Mouse (Mus musculus) embryo, embryonic 10 days (tissue): ENCODE data around the gene Dazap1.
A peak's percentile ranks its signal among the peaks of the same experiment; 100 is the strongest.
"Not testable (repeated sequence)": the region's sequence is repeated elsewhere in the genome, so short reads cannot be mapped to it uniquely, and the experiment has no call there.

Experiments used
- DNase-seq: peaks from one replicate; pipeline ENCODE4 v3.0.0-alpha.2; 2015; ENCODE audit warnings: low spot score

The Dazap1 gene

DNA sequence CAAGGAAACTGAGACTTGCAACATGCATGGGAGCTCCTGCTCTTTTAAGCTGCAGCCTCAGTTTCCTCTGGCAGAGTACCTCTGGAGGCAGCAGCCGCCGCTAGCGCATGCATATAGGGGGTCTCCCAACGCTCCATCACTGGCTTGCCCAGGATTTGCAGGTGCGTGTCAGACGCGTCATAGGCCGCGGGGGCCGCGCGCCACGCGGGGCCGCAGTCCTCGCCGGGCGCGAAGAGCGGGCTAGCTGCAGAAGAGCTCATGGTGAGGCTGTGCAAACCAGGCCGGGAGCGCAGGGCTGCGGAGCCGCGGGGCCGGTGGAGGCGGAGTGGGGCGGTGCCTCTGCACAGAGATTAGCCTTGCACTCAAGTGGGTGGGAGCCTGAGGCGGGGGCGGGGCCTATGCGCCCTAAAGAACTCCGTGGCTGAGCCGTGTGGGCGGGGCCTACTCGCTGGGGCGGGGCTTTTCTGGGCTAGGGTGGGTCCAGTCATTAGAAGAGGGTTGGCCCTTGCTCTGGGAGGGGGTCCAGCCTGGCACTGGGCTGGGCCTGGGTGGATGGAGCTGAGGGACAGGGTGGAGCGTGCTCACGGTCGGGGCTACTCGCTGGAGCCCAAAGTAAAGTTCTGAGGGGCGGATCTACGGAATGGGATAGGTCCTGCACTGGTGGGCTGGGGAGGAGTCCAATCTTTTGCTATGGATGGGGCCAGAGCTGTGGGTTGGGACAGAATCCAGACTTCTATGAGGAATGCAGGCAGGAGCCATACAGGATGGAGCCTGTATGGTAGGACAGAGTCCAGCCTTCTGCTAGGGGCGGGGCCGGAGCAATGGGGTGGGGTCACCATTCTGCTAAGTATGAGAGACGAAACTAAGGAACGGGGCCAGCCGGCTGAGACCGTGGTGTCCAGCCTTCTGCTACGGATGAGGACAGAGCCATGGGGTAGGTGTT lies at the start of gene Dazap1, which contains the start of gene Gamt:
TSS of gene Dazap1 (plus strand) at position 845 of the 943 bp plus-strand sequence.
TSS of gene Gamt (minus strand) at position 371 of the 943 bp plus-strand sequence.
- DNase-seq = peak; percentile 91

DNA sequence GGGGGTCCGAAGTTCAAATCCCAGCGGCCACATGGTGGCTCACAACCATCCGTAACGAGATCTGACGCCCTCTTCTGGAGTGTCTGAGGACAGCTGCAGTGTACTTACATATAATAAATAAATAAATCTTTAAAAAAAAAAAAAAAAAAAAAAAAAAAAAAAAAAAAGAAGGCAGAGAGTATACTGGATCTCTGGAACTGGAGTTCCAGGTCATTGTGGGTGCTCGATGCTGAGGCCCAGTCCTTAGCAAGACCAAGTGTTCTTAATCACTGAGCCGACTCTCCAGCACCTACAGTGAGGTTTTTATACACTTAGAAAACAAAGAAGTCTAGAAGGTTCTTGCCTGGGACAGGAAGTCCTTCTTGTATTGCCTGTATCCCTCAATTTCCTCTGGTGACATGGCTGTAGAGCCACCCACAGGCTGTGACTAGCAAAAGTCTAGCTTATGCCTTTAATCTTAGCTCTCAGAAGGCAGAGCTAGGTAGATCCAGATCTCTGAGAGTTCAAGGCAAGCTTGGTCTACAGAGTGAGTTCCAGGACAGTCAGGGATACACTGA lies 49.7 kb upstream of the Dazap1 start:
- not testable (repeated sequence) for DNase-seq

DNA sequence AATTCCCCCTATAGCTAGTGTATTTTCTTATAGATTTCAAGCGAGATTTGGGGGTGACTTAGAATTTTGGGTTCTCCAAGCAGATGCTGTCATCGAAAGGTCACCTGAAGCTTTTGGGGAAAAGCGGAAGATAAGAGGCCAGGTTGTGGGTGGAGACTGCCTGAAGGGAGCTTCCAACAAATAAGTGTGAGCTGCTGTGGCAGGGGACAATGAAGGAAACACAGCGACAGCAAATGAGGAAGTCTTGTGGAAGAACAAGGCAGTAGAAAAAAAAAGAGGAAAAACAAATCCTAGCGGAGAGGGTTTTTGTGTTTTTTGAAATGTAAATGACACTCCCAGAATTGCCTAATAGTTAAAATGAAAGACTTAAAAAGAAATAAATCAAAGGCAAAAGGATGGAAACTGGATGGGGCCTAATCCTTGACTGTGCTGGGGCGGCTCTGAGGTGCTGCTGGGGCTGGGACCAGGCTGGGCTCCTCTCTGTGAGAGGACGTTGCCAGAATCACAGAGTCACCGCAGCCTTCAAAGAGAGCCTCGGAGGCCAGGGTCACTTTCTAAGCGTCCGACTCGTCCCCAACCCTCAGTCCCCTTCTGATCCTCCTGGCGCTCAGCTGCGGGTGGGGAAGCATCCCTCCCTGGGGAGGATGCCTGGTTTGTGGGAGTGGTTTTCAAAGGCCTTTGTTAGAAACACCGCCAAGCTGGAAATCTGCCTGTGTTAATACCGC lies 46.1 kb upstream of the Dazap1 start:
- no peak for DNase-seq

DNA sequence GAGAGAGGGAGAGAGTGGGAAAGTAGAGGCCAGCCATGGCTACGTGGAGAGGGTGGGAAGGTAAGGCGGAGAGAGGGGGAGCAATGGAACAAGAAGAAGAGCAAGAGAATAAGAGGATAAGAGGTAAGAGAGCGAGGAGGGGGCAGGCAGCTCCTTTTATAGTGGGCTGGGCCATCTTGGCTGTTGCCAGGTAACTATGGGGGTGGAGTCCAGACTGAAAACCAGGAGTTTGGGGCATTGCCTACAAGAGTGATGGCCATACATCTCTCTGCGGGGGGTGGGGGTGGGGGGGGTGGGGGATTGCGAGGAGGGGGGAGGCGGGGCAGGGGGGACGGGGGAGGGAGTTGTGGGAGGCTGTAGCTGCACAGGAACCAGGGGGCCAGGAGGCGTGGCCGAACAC lies 40.6 kb upstream of the Dazap1 start:
- no peak for DNase-seq

DNA sequence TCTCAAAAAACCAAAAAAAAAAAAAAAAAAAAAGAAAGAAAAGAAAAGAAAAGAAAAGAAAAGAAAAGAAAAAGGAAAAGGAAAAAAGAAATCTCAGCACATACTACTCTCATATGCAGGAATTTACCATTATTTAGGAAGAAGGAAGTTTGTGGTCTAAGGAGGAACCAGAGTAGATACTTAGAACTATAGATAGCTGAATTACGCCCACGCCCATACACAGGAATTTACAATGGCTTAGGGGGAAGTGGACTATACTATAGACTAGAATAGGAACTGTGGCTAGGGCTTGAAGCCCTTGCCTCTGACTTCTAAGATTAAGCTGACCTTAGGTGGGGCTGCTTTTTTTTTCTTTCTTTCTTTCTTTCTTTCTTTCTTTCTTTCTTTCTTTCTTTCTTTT lies 38.1 kb upstream of the Dazap1 start:
- DNase-seq = not testable (repeated sequence)

DNA sequence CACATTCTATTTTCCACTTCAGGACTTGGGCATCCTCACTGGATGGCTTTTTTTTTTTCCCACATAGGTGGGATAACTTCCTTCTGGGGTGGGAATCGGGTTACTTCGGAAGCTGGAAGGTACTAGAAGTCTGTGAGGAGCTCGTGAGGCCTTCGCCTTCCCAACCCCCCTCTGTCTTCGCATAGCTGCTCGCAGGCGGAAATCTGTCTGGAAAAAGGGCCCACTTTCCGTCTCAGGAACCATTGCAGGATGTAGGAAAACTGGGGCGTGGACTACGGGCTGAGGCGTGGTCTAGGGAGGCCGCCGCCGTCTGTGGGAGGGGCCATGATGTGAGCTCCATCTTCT lies 35.2 kb upstream of the Dazap1 start:
- no peak for DNase-seq

DNA sequence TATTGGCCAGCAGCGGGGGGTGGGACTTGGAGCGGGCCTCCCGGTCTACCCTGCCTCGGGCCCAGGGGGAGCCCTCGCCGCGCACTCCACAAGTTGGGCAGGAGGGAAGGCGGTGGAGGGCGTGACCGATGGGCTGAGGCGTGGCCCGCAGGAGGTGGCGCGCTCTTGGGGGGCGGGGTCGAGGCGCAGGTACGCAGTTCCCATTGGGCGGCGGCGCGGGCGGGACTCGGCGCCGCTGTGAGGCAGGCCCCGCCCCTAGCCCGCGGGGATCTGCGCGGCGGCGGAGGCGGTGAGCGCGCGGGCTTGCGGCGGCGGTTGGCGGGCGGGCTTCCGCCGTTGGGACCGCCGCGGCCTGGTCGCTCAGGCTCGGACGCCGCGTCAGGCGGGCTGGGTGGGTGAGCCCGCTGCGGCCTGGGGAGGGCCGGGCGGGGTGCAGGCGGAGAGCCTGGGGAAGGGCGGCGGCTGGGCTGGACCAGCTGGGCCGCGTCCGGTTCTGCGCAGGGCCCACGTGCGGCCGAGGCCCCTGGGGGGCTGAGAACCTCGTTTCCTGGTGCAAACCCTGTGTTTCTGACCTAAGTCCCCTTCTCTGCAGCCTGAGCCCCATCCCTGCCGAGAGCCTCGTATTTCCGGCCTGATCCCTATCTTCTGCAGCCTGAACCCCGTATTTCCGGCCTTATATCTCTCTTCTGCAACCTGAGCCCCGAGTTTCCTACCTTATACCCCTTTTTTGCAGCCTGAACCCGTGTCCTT lies 34.7 kb upstream of the Dazap1 start, which contains the start of gene Mum1:
TSS of gene Mum1 (plus strand) at position 19 of the 750 bp plus-strand sequence.
- peak; percentile 99 for DNase-seq

DNA sequence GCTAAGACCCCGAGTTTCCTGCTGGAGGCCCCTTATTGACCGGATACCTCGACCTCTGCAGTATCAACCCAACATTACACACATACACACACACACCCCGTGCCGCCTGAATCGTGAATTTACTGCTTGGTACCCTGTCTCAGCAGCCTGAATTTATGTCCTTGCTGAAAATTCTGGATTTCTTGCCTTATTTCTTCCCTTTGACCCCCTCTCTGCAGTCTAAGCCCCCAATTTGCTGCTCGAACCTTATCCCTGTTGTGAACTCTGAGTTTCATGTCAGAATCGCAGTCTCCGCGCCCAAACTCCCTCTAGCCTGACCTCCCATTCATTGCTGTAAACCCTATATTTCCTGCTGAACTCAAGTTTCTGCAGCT lies 34.1 kb upstream of the Dazap1 start:
- DNase-seq = no peak

DNA sequence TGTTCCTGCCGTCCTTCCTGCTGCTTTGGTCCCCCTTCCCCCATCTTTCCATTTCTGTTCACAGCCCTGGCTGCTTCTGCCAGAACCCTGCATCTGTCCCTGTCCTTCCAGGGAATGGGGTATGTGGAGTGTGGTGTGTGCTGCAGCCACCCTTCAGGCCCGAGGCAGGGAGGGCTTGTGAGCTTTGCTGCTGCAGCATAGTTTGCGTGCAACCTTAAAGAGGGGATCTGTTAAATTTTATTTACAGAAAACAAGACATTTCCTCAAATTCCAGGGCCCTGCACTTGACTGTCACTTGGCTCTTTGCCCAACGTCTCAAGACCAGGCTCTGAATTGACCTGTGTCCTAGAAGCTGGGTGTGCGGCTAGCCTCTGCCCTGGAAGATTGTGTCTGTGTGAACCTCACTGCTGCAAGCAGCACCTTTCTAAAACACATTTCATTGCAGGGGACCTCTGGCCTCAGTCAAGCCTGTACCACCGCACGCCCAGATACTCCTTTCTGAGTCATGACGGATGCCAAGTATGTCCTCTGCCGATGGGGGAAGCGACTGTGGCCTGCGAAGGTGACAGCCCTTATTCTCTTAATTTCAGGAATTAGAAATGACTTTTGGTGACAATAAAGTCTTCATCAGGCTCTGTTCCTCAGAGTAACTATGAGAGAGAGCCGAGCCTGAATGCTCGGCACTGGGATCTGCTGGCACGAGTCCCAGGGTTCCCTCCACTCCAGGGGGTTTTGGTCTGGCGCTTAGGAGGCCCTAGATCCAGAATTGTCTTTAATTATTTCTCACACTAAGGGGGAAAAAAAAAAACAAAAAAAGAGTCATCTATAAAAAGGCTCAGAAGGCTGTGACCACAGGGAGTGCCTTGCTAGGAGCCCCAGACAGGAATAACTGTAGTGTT lies 33.2 kb upstream of the Dazap1 start:
- no peak for DNase-seq

DNA sequence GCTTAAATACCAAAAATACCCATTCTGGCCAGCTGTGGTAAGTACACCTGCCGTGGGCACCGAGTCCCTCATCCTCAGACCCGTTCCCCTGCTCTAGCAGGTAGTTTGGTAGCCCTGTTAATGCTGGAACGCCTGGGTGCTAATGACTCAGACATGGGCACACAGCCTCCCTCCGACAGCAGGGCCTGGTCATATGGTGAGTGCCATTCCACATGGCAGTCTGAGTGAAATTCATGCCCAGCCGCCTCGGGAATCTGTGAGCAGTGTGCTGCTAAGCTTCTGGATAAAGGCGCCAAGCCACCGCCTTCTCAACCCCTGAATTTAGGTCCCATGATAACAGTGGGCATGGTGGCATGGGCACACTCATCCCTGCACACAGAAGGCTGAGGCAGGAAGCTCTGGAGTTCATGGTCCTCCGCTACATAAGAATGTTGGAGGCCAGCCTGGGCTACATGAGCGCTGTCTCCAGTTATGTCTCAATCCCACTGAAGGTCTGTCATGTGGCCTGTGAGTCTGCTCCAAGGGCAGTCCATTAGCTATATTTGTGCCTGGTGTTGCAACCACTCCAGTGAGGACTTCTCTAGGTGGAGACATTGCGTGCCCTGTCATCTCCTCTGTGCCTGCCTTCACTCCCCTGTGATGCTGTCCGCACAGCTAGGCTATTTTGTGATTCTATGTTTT lies 25.0 kb upstream of the Dazap1 start:
- DNase-seq = no peak

DNA sequence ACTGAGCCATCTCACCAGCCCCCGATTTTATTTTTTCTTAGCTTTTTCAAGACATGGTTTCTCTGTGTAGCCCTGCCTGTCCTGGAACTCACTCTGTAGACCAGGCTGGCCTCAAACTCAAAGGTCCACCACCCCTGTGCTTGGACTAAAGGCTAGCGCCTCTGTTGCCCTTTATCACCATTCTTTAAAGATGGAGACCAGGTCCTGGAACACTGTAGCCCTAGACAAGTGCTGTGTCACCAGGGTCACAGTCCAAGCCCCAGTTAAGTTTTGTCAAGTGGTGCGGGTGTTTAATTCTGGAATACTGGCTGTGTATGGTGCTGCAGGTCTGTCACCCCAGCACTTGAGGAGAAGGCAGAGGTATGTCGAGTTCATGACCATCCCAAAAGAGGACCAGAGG lies 24.3 kb upstream of the Dazap1 start:
- no peak for DNase-seq

DNA sequence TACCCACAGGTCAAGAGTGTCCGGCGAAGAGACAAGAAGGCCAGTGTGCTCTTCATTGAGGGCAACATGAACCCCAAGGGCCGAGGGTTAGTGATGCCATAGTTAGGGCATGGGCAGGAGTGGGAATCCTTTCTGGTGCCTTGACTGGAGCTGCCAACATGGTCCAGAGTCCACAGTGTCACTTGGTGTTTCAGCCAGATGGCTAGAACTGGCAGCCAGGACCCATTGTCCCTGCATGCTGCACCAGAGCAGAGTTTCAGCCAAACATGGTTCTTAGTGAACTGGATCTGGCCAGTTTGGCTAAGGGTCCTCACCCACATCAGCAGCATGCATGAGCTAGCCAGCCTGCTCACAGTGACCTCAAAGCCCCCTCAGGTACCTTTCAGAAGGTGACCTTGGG lies 23.0 kb upstream of the Dazap1 start:
- no peak for DNase-seq

DNA sequence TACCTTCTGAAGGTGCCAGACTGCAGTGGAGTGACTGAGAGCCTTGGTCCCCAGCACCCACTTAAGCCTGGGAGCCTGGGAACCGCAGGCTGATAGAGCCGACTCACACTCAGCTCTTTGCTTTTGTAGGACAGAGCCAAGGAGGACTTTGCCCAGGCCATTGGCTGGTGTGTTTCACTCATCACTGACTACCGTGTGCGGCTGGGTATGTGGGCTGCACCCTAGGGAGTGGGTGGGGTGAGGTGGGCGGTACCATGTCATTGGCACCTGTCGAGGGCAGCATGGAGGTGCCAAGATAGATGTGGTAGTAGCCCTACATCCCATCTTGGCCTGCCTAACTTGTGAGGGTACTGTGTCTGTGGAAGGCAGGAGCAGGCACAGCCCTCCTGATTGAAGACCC lies 21.5 kb upstream of the Dazap1 start:
- no peak for DNase-seq

DNA sequence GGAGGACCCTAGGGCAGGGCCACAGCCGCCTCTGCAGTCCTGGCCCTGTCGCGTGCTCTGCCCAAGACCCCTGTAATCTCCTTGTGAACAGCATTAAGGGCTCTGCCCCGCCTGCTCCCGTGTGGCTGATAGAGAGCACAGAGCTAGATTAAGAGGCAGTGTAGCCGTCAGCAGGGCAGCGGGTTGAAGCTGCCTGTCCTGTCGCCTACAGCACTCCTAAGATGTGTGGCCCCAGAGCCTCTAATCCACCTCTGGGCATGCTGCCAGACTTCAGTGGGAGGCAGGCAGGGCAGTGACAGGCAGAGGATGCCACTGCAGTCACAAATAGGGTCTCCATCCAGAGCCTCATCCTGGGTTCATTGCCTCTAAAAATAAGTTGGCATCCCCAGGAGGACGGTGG lies 19.2 kb upstream of the Dazap1 start:
- no peak for DNase-seq

DNA sequence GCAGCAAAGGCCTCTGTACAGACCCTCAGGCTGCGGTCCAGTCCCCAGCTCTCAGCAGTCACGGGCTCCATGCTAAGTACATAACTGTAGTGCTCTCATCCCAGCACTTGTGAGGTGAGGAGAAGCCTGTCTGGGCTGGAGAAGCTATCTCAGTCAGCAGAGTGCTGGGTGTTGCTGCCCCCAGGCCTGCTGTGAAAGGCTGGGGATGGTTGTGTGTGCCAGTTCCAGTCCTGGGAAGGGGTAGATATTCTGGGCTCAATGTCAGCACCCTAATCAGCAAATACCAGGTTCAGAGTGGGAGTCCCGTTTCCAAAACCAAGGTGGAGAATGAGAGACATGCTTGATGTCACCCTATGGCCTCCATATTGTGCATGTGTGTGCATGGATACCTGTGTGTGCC lies 18.7 kb upstream of the Dazap1 start:
- DNase-seq = no peak

DNA sequence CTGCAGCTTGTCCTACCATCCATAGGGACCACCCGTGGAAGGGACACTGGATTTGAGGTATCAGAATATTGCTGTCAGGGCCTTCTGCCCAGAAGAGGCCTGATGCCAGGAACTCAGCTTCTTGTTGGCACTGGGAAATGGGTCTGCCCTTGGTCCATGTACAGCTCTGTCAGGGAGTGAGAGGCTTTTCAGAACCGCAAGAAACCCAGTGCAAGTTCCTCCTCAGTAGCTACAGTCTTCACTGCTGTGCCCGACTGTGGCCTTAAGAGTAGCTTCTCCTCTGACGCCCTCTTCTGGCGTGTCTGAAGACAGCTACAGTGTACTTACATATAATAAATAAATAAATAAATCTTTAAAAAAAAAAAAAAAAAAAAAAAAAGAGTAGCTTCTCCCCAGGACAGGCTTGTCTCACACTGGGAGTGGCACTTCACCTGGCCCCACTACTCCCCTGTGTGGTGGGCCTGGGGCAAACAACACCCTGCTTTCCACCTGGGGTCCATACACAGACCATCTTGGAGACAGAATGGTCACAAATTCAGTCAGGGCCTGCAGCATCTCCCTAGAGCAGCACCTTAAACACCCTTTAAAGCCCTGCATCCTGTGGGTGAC lies 16.4 kb upstream of the Dazap1 start:
- DNase-seq = peak; percentile 75

DNA sequence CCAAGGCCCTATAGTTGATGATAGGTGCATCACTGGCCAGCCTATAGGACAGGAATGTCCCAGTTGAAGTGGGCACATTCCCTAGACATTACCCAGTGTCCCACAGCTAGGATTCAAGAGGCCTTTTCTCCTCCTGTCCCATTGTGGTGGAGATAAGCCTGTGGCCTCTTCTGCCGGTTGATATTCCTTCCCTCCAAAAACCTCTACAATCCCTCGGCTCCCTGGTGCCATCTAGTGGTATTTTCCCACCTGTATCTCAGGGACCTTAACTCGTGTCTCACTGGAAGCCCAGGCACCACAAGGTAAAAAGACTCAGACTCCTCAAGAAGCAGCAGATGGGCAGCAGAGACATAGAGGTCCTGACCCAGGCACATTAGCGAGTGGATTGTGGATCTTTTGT lies 15.7 kb upstream of the Dazap1 start:
- DNase-seq = peak; percentile 94

DNA sequence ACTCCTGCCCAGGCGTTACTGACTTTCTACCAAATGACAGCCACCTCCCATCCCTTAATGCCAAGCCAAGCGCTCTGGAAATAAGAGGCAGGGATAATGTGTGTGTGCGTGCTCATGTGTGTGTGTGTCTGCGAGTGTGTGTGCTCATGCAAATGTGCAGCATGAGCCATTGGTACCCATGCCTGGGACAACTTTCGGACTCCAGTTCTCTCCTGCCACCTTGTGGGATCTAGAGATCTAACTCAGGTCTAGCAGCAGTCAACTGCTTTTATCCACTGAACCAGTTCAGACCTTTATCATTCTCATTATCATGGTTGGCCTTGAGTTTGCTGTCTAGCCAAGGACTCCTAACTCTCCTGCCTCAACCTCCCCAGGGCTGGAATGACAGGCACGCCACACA lies 13.4 kb upstream of the Dazap1 start:
- peak; percentile 66 for DNase-seq

DNA sequence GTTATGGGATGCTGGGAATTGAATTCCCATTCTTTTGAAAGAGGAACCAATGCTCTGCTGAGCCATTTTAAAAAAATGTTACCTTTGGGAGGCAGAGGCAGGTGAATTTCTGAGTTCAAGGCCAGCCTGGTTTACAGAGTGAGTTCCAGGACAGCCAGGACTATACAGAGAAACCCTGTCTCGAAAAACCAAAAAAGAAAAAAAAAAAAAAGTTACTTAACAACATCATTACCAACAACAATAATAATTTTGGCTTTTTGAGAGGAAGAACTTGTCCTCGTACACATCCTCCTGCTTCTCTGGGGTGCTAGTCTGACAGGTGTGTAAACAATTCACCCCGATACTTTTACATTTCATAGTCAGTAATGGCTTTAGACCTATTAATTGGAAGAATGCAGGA lies 12.8 kb upstream of the Dazap1 start:
- not testable (repeated sequence) for DNase-seq
